ENCODE assay signal across 9 mouse cellular contexts in genomic region chr11:120661076-120661460, GRCm38 (mm10). TPM values are rescaled to one million over a fixed set of nuclear protein-coding genes. Genes with fewer than 3 reads are reported as not detected.
DNase-seq lines count a peak whose midpoint lies in the region; ATAC-seq and TF ChIP-seq lines count a peak whose summit lies in the region.
"Had no signal": no experiment of that assay in that cellular context is flagged by ENCODE, and none has a peak within 500 bp of the region (broad histone marks: within the 10 kb centered on the region; RNA-seq: fewer than 3 reads in every experiment).

TSS of gene Notum (minus strand) at chr11:120661175.

- H3K4me1 ChIP-seq in heart, embryonic 12.5 days (replicated peaks) = peaks cover 42% of the 10 kb centered on the region
- peaks cover 23% of the 10 kb centered on the region for H3K4me1 ChIP-seq in forebrain, embryonic 12.5 days
- H3K4me1 ChIP-seq in liver, embryonic 14.5 days (replicated peaks; ENCODE audit: control insufficient read depth in 2 of 2, insufficient read depth in 2 of 2, low read length in 1 of 2) = no peaks in the 10 kb centered on the region

- WGBS in heart, embryonic 12.5 days = under 1% methylated on average over 35 of the region's 35 CpGs
- WGBS in forebrain, embryonic 12.5 days = 1% methylated on average over 35 of the region's 35 CpGs
- WGBS in liver, embryonic 14.5 days (ENCODE audit: insufficient replicate concordance) = 2% methylated on average over 34 of the region's 35 CpGs

- H3K9me3 ChIP-seq in heart, embryonic 12.5 days (replicated peaks) = no peaks in the 10 kb centered on the region
- no peaks in the 10 kb centered on the region for H3K9me3 ChIP-seq in forebrain, embryonic 12.5 days
- no peaks in the 10 kb centered on the region for H3K9me3 ChIP-seq in liver, embryonic 14.5 days (ENCODE audit: control insufficient read depth, low read length)

- H3K27ac ChIP-seq in heart, embryonic 12.5 days (ENCODE audit: poor library complexity, severe bottlenecking) = no peak within 1 kb of the TSS
- H3K27ac ChIP-seq in forebrain, embryonic 12.5 days = no peak within 1 kb of the TSS
- H3K27ac ChIP-seq in liver, embryonic 14.5 days = no peak within 1 kb of the TSS

- peak within 1 kb of the TSS; percentile 51 for H3K9ac ChIP-seq in heart, embryonic 12.5 days
- peak within 1 kb of the TSS; percentile 33; the same call in 1 of the 2 replicates for H3K9ac ChIP-seq in forebrain, embryonic 12.5 days
- no peak within 1 kb of the TSS for H3K9ac ChIP-seq in liver, embryonic 14.5 days (replicated peaks)

- no peak for ATAC-seq in heart, embryonic 12.5 days (ENCODE audit: insufficient number of reproducible peaks, low FRiP score)
- ATAC-seq in forebrain, embryonic 12.5 days (ENCODE audit: low FRiP score) = no peak
- no peak for ATAC-seq in liver, embryonic 14.5 days (ENCODE audit: insufficient read depth)
- no peak for ATAC-seq in monocyte, adult 5-6 weeks (replicated peaks; ENCODE audit: insufficient number of reproducible peaks, low FRiP score, low TSS enrichment, poor library complexity, severe bottlenecking)

- no peak for TF ChIP-seq EP300 in liver, embryonic 14.5 days (IDR thresholded peaks at IDR 0.05; ENCODE audit: low read depth)

- no peaks in the 10 kb centered on the region for H3K79me2 ChIP-seq in C2C12 (ENCODE audit: control insufficient read depth, insufficient read depth)

- peak within 1 kb of the TSS; percentile 6 for H3ac ChIP-seq in C2C12 (ENCODE audit: control insufficient read depth, insufficient read length, low read depth)

- no peaks in the 10 kb centered on the region for H3K36me3 ChIP-seq in heart, embryonic 12.5 days
- H3K36me3 ChIP-seq in C2C12 (ENCODE audit: control insufficient read depth, insufficient read depth) = no peaks in the 10 kb centered on the region
- no peaks in the 10 kb centered on the region for H3K36me3 ChIP-seq in forebrain, embryonic 12.5 days (replicated peaks)
- H3K36me3 ChIP-seq in liver, embryonic 14.5 days (replicated peaks; ENCODE audit: control insufficient read depth, insufficient read depth, low read depth) = no peaks in the 10 kb centered on the region

- peak within 1 kb of the TSS; percentile 78 for H3K4me2 ChIP-seq in heart, embryonic 12.5 days
- H3K4me2 ChIP-seq in forebrain, embryonic 12.5 days = peak within 1 kb of the TSS; percentile 60
- H3K4me2 ChIP-seq in liver, embryonic 14.5 days (ENCODE audit: low read depth) = peak within 1 kb of the TSS; percentile 44

- peak within 1 kb of the TSS; percentile 51 for H3K4me3 ChIP-seq in heart, embryonic 12.5 days
- no peak within 1 kb of the TSS for H3K4me3 ChIP-seq in C2C12 (ENCODE audit: insufficient read depth, poor library complexity, severe bottlenecking)
- peak within 1 kb of the TSS; percentile 41 for H3K4me3 ChIP-seq in forebrain, embryonic 12.5 days (replicated peaks)
- peak within 1 kb of the TSS in 1 of 2 experiments; percentile 30; a peak in 2 of 4 replicates for H3K4me3 ChIP-seq in liver, embryonic 14.5 days (ENCODE audit: insufficient read depth in 1 of 2, low read depth in 2 of 2, low read length in 2 of 2)
- H3K4me3 ChIP-seq: erythroblast, embryonic 14.5 days had no signal

- peaks cover 93% of the 10 kb centered on the region for H3K27me3 ChIP-seq in heart, embryonic 12.5 days (replicated peaks)
- H3K27me3 ChIP-seq in C2C12 (ENCODE audit: control insufficient read depth, insufficient read depth, insufficient read length) = peaks cover 57% of the 10 kb centered on the region
- peaks cover 95% of the 10 kb centered on the region for H3K27me3 ChIP-seq in forebrain, embryonic 12.5 days
- H3K27me3 ChIP-seq in liver, embryonic 14.5 days (ENCODE audit: control insufficient read depth, insufficient read depth, low read length) = peaks cover 63% of the 10 kb centered on the region

- H3K79me3 ChIP-seq in C2C12 (ENCODE audit: low read depth) = no peaks in the 10 kb centered on the region

- no peak for TF ChIP-seq CTCF in C2C12 (IDR thresholded peaks at IDR 0.05; ENCODE audit: control insufficient read depth, insufficient read depth, insufficient read length)
- no peak for TF ChIP-seq CTCF in liver, embryonic 14.5 days (IDR thresholded peaks at IDR 0.05; ENCODE audit: low read depth)

- no peak for DNase-seq in heart, adult 11 months
- DNase-seq in liver, embryonic 14.5 days (ENCODE audit: low read depth in 3 of 3, low spot score in 3 of 3) = no peak
- DNase-seq in spleen, adult 18-20 months = no peak
- DNase-seq in Muller cell, postnatal 12 days (ENCODE audit: inconsistent ontology term) = no peak

TF ChIP-seq in C2C12, 6 proteins besides CTCF, POLR2A, EP300 and RAD21:
- no peak for TF ChIP-seq USF1 (IDR thresholded peaks at IDR 0.05; ENCODE audit: low read depth)

RNA-seq across cellular contexts. Expression of gene Notum, which starts in this region (rescaled TPM):
- 4.7 and 5.2 TPM in 2 replicates for polyA plus RNA-seq in heart, embryonic 12.5 days (2016; fragmentation: Nextera tagmentation; extraction: Ambion mirVana)
- polyA plus RNA-seq in C2C12 (2012; fragmentation: generic; extraction: Trizol) = 0.43 TPM
- 0.13 and 0.49 TPM in 2 replicates for polyA plus RNA-seq in forebrain, embryonic 12.5 days (2016; fragmentation: Nextera tagmentation; extraction: Ambion mirVana)
- polyA plus RNA-seq in liver, embryonic 14.5 days (2012; rRNA removed) = 0.18 and 0.30 TPM in 2 replicates
- polyA plus RNA-seq in liver, embryonic 14.5 days (2014; fragmentation: Nextera tagmentation; extraction: Ambion mirVana) = 0.18 TPM in 1 of 2 replicates, not detected in the other
- not detected in 3 replicates for total RNA-seq in monocyte, adult 5-6 weeks (2017)
